Mouse (Mus musculus) erythroblast, embryonic 14.5 days (primary cell): Measurements from ENCODE around the gene Mapk10. TPM values are rescaled to one million over a fixed set of nuclear protein-coding genes. Genes with fewer than 3 reads are reported as not detected.
"Not testable (repeated sequence)": the region's sequence is repeated elsewhere in the genome, so short reads cannot be mapped to it uniquely, and the experiment has no call there.

ENCODE experiments used
- H3K27me3 ChIP-seq: 2 replicates; pipeline ENCODE4 v1.6.1; 2012; ENCODE audit warnings: inconsistent platforms; ENCODE audit not compliant: control insufficient read depth
- H3K36me3 ChIP-seq: 2 replicates; pipeline ENCODE4 v1.6.1; 2012; ENCODE audit warnings: mild to moderate bottlenecking, inconsistent platforms; ENCODE audit not compliant: control insufficient read depth
- H3K4me1 ChIP-seq: 2 replicates; pipeline ENCODE4 v1.6.1; 2012; ENCODE audit warnings: inconsistent platforms; ENCODE audit not compliant: control insufficient read depth
- H3K4me3 ChIP-seq: replicated peaks from 2 replicates; pipeline ENCODE3; 2012; ENCODE audit warnings: moderate library complexity, mild to moderate bottlenecking, inconsistent platforms
- H3K9me3 ChIP-seq: 2 replicates; pipeline ENCODE4 v1.6.1; 2012; ENCODE audit warnings: low read length, inconsistent platforms, mixed read lengths; ENCODE audit not compliant: control insufficient read depth
- GATA1 ChIP-seq: IDR thresholded peaks from 2 replicates; pipeline ENCODE4 v1.6.1; 2012; ENCODE audit warnings: low read length, inconsistent platforms, mixed read lengths
- TAL1 ChIP-seq: IDR thresholded peaks from 3 replicates; pipeline ENCODE4 v1.6.1; 2012; ENCODE audit warnings: low read length, inconsistent platforms, mixed read lengths
- polyA plus RNA-seq: library from polyadenylated mRNA; stranded (reverse); fragments of >175 nt; gene quantifications from 2 replicates; pipeline ENCODE4 v1.2.3, GENCODE M21; 2012

The Mapk10 gene
- polyA plus RNA-seq, 1 experiment, result not detected

DNA sequence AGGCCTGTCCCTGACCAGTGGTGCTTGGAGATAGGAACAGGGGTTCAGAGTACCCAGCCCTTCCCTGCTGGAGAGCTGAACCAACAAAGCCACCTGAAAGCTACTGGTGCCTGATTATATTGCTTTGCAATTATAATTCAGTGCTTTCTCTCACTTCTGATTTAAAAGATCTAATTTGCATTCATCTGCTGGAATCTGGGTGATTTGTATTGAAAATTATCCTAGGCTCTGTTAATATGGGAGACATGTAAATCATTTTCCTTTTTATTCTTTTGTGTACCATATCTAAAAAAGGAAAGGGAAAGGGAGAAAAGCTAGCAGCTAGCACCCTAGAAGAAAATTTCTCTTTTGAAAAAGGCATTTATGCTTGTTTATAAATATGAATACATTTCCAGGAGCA lies 234.6 kb downstream of the Mapk10 start:
- Histone ChIP-seq H3K36me3 (no peaks in the 10 kb centered on the region), H3K27me3 (no peaks in the 10 kb centered on the region), H3K4me3 (no peak overlapping the region), H3K9me3 (peaks cover 6% of the 10 kb centered on the region), H3K4me1 (no peaks in the 10 kb centered on the region)
- TF ChIP-seq TAL1 (no peak), GATA1 (no peak)

DNA sequence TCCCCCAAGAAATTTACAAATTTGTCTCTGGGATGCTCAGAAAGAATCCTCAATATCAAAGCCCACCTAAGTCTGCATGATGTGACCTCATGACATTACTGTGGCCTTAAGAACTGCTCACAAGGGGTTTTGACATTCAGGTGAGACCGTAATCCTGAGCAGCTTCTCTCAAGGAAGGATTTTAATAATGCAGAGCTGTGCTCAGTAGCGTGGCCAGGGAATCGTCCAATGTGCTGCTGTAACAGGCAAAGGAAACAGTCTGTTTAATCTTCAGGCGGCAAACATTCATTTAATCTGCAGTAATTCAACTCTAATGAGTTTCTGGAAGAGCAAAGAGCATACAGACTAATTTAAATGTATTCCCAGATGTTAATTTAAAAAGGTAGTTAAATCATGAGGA lies 236.7 kb downstream of the Mapk10 start:
- no peak overlapping the region for H3K4me3 ChIP-seq
- no peaks in the 10 kb centered on the region for H3K4me1 ChIP-seq
- no peak for TF ChIP-seq TAL1
- H3K36me3 ChIP-seq, result no peaks in the 10 kb centered on the region
- no peaks in the 10 kb centered on the region for H3K27me3 ChIP-seq
- peaks cover 6% of the 10 kb centered on the region for H3K9me3 ChIP-seq

DNA sequence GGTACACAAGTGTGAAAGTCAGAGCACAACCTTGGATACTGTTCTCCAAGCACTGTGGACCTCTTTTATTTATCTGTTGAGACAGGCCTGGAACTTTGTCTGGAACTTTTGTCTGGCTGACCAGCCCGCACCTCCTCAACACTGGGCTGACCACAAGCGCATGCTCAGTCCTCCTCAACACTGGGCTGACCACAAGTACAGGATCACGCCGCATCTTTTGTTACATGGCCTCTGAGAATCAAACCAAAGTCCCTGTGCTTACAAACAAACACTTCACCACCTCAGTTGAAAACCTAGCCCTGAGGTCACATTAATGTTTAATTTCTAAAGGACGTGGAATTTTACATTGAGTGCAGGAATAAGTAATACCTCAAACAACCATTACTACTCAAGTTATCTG lies 246.7 kb downstream of the Mapk10 start:
- TF ChIP-seq TAL1, result no peak
- no peak for TF ChIP-seq GATA1
- Histone ChIP-seq H3K36me3 (no peaks in the 10 kb centered on the region), H3K27me3 (no peaks in the 10 kb centered on the region; the same call in 1 of the 2 replicates), H3K4me1 (no peaks in the 10 kb centered on the region), H3K9me3 (peaks cover 40% of the 10 kb centered on the region), H3K4me3 (no peak overlapping the region)

DNA sequence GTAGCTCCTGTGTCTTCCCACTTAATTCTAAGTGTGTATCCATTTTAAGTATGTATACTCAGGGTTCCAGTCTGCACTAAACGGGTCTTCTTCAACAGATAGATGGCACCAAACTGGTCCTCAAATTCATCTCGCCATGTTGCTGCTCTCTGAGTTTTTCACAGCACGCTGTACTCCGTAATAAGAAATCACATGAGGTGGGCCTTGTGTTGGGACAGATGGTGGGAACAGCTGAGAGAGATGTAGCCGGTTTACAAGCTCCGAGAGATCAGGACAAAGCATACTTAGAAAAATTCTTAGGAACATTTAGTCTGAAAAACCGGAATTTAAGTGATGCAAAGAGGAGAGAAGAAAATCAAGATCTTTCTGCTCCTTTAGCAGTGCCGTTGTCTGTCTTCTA lies 257.7 kb downstream of the Mapk10 start:
- TF ChIP-seq TAL1, result no peak
- TF ChIP-seq GATA1, result no peak
- H3K4me1 ChIP-seq, result no peaks in the 10 kb centered on the region

DNA sequence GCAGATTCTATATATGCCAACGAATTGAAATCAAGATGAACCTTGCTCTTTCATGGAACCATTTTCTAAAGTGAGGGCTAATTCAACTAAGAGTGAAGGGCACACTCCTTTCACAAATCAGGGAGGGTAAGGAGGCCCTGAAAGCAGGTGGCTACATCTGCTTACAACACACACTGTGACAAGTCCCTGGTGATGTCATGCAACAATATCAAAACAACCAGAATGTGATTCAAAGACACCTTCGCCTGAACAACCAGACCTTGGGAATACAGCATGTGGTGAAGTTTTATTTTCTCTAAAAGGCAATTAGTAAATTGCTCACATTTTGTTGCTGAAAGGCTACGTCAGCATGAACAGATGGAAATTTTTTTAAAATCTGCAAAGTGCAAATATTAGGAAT lies 258.2 kb downstream of the Mapk10 start:
- H3K36me3 ChIP-seq, result no peaks in the 10 kb centered on the region
- no peak overlapping the region for H3K4me3 ChIP-seq
- no peaks in the 10 kb centered on the region for H3K27me3 ChIP-seq
- H3K4me1 ChIP-seq, result no peaks in the 10 kb centered on the region
- peaks cover 13% of the 10 kb centered on the region for H3K9me3 ChIP-seq
- TF ChIP-seq GATA1, result no peak
- no peak for TF ChIP-seq TAL1

More for the DNA sequence above, 257.7 kb downstream of the Mapk10 start:
- H3K36me3 ChIP-seq, result no peaks in the 10 kb centered on the region
- no peaks in the 10 kb centered on the region for H3K27me3 ChIP-seq
- H3K4me3 ChIP-seq, result no peak overlapping the region
- H3K9me3 ChIP-seq, result peaks cover 13% of the 10 kb centered on the region

DNA sequence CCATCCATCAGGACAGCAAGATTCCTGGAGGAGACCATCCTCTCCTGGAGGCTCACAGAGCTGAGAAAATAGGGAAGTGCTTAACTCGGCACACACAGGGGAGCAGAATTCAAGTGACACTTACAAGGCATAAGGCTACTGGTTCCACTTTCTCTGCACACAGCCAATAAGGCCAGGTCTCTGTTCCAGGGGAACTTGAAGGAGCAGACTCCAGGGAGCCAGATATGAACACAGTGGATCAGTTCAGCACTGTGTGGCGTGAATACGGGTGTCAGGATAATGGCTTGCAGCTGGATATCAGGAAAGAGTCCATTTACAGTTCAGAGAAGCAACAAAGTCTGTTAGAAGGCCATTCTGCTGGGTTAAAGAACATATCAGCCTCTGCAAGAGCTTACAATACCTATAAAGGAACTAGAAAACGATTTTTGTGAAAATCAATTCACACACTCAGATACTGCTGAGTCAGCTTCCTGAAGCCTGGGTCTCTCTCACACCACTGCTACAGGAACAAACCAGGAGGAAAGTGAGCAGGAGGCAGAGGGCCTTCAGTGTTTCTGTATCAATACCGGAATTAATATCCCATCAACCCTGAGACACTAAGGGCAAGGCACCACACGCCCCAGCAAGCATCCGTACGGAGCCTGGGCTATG lies 263.9 kb downstream of the Mapk10 start:
- TF ChIP-seq TAL1 (no peak), GATA1 (no peak)
- H3K4me1 ChIP-seq, result no peaks in the 10 kb centered on the region
- H3K9me3 ChIP-seq, result peaks cover 40% of the 10 kb centered on the region
- H3K4me3 ChIP-seq, result no peak overlapping the region
- H3K27me3 ChIP-seq, result no peaks in the 10 kb centered on the region
- H3K36me3 ChIP-seq, result no peaks in the 10 kb centered on the region

DNA sequence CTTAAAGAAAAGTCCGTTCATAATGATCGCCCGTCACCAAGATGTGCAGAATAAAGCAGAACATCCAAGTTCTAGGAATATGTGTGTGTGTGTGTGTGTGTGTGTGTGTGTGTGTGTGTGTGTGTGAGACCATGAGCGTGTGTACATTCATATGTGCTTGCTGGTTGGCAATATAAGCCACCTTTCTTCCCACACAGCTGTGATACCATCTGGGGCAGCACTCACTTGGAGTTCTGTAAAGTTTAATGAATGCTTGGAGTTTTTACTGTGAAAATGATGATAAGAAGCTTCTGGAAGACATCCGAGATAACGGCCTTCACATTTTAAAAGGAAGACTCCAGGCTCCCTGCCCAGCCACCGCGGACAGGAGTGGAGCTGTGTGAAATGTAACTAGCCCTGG lies 264.5 kb downstream of the Mapk10 start:
- Histone ChIP-seq H3K27me3 (no peaks in the 10 kb centered on the region), H3K4me3 (no peak overlapping the region), H3K4me1 (no peaks in the 10 kb centered on the region), H3K36me3 (no peaks in the 10 kb centered on the region), H3K9me3 (peaks cover 41% of the 10 kb centered on the region)
- TF ChIP-seq TAL1 (no peak), GATA1 (no peak)

DNA sequence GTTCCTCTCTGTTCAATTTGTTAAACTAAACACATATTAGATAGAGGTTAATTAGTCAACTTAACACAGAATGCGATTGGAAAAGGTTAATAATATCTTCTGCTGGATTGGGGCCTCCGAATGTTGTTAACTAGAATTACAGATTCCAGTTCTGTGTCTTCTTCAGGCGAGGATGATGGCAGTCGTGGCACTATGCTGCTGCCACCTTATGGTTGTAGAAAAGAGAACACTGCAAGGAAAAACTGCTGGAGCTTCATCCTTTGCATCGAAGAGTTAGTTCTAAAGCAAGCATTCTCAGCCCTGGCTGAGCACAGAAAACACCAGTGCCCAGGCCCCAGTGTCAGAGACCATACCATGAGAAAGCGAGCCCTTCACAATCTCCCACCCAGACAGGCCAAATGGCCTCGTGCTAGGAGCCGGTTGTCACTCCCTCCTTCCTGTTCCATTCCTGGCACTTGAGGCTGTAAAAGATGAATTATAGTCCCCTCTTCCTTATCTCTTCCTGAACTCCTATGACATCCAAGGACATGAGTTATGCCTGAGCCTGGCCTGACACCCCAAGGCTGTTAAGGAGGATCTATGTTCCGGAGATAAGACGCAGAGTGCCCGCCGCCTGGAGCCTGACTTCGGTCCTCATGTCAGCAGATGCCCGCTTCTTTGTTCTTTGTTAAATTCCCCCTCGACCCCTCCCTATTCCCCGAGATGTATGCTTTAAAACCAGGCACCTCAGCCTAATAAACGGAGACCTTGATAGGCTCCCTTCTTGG lies 267.1 kb downstream of the Mapk10 start:
- H3K36me3 ChIP-seq, H3K4me3 ChIP-seq, H3K27me3 ChIP-seq, H3K4me1 ChIP-seq: not testable (repeated sequence)
- H3K9me3 ChIP-seq, result peaks cover 38% of the 10 kb centered on the region

DNA sequence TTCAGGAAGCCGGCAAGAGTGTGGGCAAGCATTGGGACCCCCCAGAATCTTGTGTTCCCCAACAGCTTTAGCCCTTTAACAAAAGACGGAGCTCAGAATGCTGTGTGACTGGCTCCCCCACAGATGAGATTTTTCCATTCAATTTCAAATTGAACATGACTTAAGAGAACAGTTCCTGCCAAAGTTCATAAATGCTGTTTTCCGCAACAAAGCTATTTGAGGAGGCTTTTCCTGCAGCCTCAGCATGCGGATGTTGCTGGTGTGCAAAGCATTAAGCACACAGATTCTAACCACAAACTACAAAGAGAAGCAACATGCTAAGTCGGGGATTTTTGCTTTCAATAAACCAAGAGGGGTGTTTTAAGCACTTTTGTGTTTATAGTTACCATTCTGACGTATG lies 281.0 kb downstream of the Mapk10 start:
- Histone ChIP-seq H3K9me3 (peaks cover 16% of the 10 kb centered on the region), H3K4me1 (no peaks in the 10 kb centered on the region), H3K27me3 (no peaks in the 10 kb centered on the region), H3K36me3 (no peaks in the 10 kb centered on the region), H3K4me3 (no peak overlapping the region)
- no peak for TF ChIP-seq GATA1
- TF ChIP-seq TAL1, result no peak
